Mouse (Mus musculus) testis, adult 2 months (tissue): ENCODE measurements around the gene Btnl1. TPM values are rescaled to one million over a fixed set of nuclear protein-coding genes. Genes with fewer than 3 reads are reported as not detected.

Source experiments
- H3K27ac ChIP-seq: fragments of 200-500 bp; 2 replicates; pipeline ENCODE4 v1.5.1; 2012; ENCODE audit warnings: low read depth, low read length; ENCODE audit not compliant: control insufficient read depth, insufficient read depth
- H3K27me3 ChIP-seq: fragments of 200-500 bp; 2 replicates; pipeline ENCODE4 v1.6.1; 2012; ENCODE audit warnings: mild to moderate bottlenecking, low read length, moderate library complexity; ENCODE audit not compliant: control insufficient read depth, insufficient read depth
- H3K36me3 ChIP-seq: fragments of 200-500 bp; 2 replicates; pipeline ENCODE4 v1.6.1; 2012; ENCODE audit warnings: mild to moderate bottlenecking, low read length; ENCODE audit not compliant: control insufficient read depth, insufficient read depth
- H3K4me1 ChIP-seq: fragments of 200-500 bp; 2 replicates; pipeline ENCODE4 v1.6.1; 2012; ENCODE audit warnings: low read length; ENCODE audit not compliant: control insufficient read depth, insufficient read depth
- H3K4me3 ChIP-seq: fragments of 200-500 bp; 2 replicates; pipeline ENCODE4 v1.5.1; 2012; ENCODE audit warnings: low read depth, mild to moderate bottlenecking, low read length, moderate library complexity, mixed read lengths; ENCODE audit not compliant: control insufficient read depth
- CTCF ChIP-seq: fragments of 200-500 bp; IDR thresholded peaks from 2 replicates; pipeline ENCODE4 v1.5.1; 2012; ENCODE audit warnings: low read depth, mild to moderate bottlenecking, inconsistent platforms, low read length, moderate library complexity; ENCODE audit not compliant: control insufficient read depth, insufficient read depth, insufficient replicate concordance
- POLR2A ChIP-seq: fragments of 200-500 bp; IDR thresholded peaks from 2 replicates; pipeline ENCODE4 v1.6.1; 2012; ENCODE audit warnings: low read depth, mild to moderate bottlenecking, inconsistent platforms, low read length, moderate library complexity; ENCODE audit not compliant: control insufficient read depth
- polyA plus RNA-seq: library from polyadenylated mRNA; depleted of rRNA; stranded (reverse); fragments of >200 nt; gene quantifications from 2 replicates; pipeline ENCODE4 v1.2.3, GENCODE M21; 2012

Gene Btnl1
- polyA plus RNA-seq, 1 experiment, result 0.15 TPM

- H3K4me3 ChIP-seq, result no peak overlapping the region
- no peak for TF ChIP-seq POLR2A
- TF ChIP-seq CTCF, result no peak
- no peaks in the 10 kb centered on the region for H3K36me3 ChIP-seq
- no peaks in the 10 kb centered on the region for H3K4me1 ChIP-seq
- H3K27ac ChIP-seq, result no peak overlapping the region
- H3K27me3 ChIP-seq, result no peaks in the 10 kb centered on the region
Observed at GRCm38 (mm10) chr17:34384699-34385098, 7.8 kb downstream of the Btnl1 start.

- H3K4me3 ChIP-seq, result no peak overlapping the region
- no peak overlapping the region for H3K27ac ChIP-seq
- no peaks in the 10 kb centered on the region for H3K27me3 ChIP-seq
- TF ChIP-seq POLR2A, result no peak
- TF ChIP-seq CTCF, result no peak
- no peaks in the 10 kb centered on the region for H3K36me3 ChIP-seq
- H3K4me1 ChIP-seq, result peaks cover under 1% of the 10 kb centered on the region; the same call in 1 of the 2 replicates
Observed at GRCm38 (mm10) chr17:34386656-34387055, 9.7 kb downstream of the Btnl1 start.

- Histone ChIP-seq H3K36me3 (no peaks in the 10 kb centered on the region), H3K4me1 (peaks cover 9% of the 10 kb centered on the region), H3K4me3 (no peak overlapping the region), H3K27ac (no peak overlapping the region), H3K27me3 (no peaks in the 10 kb centered on the region)
- TF ChIP-seq CTCF (peak; percentile 38; the same call in 1 of the 2 replicates), POLR2A (no peak)
Observed at GRCm38 (mm10) chr17:34388513-34388912, 11.6 kb downstream of the Btnl1 start.

- no peak for TF ChIP-seq CTCF
- TF ChIP-seq POLR2A, result no peak
- H3K27ac ChIP-seq, result no peak overlapping the region
- no peaks in the 10 kb centered on the region for H3K36me3 ChIP-seq
- H3K4me1 ChIP-seq, result peaks cover 9% of the 10 kb centered on the region
- H3K27me3 ChIP-seq, result no peaks in the 10 kb centered on the region
- no peak overlapping the region for H3K4me3 ChIP-seq
Observed at GRCm38 (mm10) chr17:34391507-34391906, 14.6 kb downstream of the Btnl1 start.

GRCm38 (mm10) chr17:34392321-34392720, 15.4 kb downstream of the Btnl1 start:
- Histone ChIP-seq H3K27me3 (no peaks in the 10 kb centered on the region), H3K4me3 (peak overlapping the region; percentile 69), H3K4me1 (peaks cover 9% of the 10 kb centered on the region), H3K27ac (no peak overlapping the region), H3K36me3 (no peaks in the 10 kb centered on the region)
- no peak for TF ChIP-seq CTCF
- no peak for TF ChIP-seq POLR2A

GRCm38 (mm10) chr17:34397357-34397756, 20.4 kb downstream of the Btnl1 start:
- no peak overlapping the region for H3K27ac ChIP-seq
- TF ChIP-seq POLR2A (no peak), CTCF (no peak)
- H3K4me1 ChIP-seq, result peaks cover 7% of the 10 kb centered on the region
- no peaks in the 10 kb centered on the region for H3K36me3 ChIP-seq
- H3K27me3 ChIP-seq, result no peaks in the 10 kb centered on the region
- H3K4me3 ChIP-seq, result no peak overlapping the region

- no peak for TF ChIP-seq POLR2A
- no peak for TF ChIP-seq CTCF
- Histone ChIP-seq H3K4me1 (peaks cover 6% of the 10 kb centered on the region), H3K36me3 (no peaks in the 10 kb centered on the region), H3K4me3 (peak overlapping the region; percentile 93), H3K27me3 (no peaks in the 10 kb centered on the region), H3K27ac (peak overlapping the region; percentile 97)
Observed at GRCm38 (mm10) chr17:34398058-34398710, 21.3 kb downstream of the Btnl1 start.

GRCm38 (mm10) chr17:34398711-34399393, 21.9 kb downstream of the Btnl1 start, which contains the start of gene BC051142:
TSS of gene BC051142 (plus strand) at chr17:34398820.
- peak within 1 kb of the TSS; percentile 97 for H3K27ac ChIP-seq
- peak within 1 kb of the TSS; percentile 93 for H3K4me3 ChIP-seq
- H3K27me3 ChIP-seq, result no peaks in the 10 kb centered on the region
- no peaks in the 10 kb centered on the region for H3K36me3 ChIP-seq
- H3K4me1 ChIP-seq, result peaks cover 6% of the 10 kb centered on the region
- TF ChIP-seq POLR2A (peak; percentile 87), CTCF (no peak)
